Mouse (Mus musculus) urinary bladder, postnatal 36 days (tissue): Measurements from ENCODE around the gene Scfd2.

Experiments used
- DNase-seq, 2 experiments: peaks; one replicate each; pipeline ENCODE4 v3.0.0; 2022; ENCODE audit warnings: low spot score in 2 of 2, mixed read lengths in 1 of 2

The Scfd2 gene

DNA sequence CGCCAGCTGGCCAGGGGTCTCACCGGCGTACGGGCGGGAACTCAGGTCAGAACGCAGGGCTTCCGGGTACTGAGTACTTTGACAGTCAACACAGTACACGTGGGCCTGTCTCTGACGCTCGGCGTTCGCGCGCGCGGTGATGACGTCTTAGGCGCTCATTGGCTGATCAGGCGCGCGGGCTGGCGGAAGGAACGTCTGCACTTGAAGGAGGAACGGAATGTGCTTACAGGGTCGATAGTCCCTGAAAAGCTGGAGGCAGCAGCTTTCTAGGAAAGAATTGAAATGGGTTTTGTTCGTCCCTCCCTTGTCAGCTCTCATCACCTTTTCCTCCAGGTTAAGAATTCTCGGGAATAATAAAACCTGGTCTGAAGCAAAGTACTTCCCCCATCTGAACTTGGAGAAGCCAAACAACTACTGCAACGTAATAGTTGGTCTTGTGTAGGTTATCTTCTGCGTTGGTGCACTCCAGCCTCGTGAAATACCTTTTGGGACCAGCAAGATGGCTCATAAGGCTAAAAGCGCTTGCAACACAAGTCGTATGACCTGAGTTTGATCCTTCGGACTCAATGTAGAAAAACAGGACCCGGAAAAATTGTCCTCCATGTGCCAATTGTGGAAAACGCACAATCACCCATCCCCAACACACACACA is at the start of gene Scfd2:
Scfd2 (minus strand) TSS at position 130 of the 651 bp plus-strand sequence.
- DNase-seq = peak; percentile 97

DNA sequence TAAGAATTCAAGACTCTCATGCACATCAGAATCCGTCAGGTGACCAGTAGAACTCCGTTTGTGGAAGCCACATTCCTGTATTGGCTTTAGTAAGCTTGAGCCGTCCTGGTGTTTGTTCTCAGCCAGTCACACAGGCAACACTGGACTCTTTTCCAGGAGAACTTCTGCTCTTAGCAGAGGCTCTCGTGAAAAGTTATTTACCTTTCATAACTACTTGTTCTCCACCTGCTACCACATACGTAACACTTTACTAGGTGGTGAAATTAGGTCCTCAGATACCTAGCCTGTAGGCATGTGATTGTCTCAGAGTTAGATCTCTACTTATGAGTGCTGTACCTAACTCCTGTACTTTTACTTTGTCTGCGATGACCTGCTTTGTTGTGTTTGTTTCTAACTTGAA is 40.2 kb upstream of the Scfd2 start:
- DNase-seq = no peak

DNA sequence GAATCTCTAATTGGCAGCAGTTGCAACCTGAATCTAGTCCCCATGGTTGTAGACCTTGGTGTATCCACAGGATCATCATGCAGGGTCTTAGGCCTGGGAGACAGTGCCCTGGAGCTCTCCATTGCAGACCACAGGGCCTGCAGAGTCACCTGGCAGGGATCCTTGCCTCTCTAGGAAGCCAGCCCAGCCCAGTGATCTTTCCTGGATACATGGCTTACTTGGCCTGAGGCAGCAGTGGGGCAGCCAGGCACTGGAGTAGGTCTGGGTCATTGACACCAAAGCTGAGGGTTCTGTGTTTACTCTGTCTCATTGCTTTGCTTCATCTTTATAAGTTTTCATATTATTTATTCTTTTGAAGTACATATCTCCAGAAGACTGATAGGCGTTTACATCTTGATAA is 29.6 kb upstream of the Scfd2 start:
- DNase-seq = peak in 1 of 2 experiments; percentile 15

DNA sequence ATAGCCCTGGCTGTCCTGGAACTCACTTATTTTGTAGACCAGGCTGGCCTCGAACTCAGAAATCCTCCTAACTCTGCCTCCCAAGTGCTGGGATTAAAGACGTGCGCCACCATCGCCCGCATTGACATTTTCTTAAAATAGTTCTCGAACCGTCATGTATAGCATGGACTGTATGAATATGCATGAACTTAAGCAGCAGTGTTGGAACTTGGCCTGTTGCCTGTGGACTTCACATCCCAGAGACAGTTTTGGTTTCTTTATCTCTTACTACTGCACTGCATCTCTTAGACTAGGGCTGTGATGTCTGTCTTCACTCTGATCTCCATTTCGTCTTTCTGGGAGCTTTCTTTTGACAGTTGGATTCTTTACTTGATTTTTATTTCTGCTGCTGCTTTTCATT is 18.0 kb upstream of the Scfd2 start:
- DNase-seq = no peak

DNA sequence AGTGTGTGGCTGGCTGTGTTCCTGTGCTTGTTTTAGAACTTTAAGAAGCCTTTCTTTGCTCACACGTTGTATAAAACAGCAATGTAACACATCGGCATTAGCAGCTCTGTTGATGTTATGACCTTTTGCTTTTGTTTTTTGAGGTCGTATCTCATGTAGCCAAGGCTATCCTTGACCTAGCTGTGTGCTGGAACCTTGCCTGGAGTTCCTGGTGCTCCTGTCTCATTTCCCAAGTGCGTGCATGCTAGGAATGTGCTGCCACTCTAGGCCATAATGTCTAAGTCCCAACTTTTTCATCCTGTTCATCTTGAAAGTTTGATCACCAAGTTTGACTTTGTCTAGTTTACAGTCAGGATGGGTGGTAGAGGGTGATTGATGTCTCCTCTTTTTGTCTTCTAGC is 14.0 kb upstream of the Scfd2 start:
- no peak for DNase-seq

DNA sequence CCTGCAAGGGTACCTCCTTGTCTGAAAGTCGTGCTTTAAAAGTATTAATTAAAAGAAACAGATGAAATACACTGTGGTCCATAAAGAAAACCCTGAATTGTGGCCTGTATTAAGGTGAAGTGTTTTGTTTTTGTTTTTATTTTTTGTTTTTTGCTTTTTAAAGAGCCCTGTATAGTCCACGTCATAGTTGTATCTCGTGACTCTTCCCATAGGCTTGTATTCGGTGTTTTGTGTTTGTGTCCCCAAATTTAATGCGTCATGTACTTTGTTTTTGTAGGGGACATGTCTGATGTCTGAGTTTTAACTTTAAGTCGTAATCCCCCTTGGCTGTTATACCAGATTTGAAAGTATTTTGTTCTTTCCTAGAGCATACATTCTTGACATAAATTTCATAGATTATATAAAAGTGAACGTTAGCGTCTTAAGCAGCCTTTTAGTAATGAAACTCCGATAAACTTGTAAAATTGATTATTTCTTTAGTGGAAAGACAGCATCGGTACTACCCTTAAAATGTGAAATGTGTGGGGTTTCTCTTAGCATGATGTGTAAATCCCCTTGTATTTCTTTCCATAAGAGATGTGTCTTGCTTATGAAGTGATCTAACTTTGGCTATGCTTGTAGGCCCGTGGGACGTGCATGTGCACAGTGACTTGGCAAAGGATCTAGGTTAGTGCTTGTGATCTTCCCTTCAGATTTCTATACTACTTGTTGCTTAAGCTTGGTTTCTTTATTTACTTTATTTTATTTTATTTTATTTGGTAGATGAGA is 4.8 kb upstream of the Scfd2 start:
- DNase-seq = no peak

DNA sequence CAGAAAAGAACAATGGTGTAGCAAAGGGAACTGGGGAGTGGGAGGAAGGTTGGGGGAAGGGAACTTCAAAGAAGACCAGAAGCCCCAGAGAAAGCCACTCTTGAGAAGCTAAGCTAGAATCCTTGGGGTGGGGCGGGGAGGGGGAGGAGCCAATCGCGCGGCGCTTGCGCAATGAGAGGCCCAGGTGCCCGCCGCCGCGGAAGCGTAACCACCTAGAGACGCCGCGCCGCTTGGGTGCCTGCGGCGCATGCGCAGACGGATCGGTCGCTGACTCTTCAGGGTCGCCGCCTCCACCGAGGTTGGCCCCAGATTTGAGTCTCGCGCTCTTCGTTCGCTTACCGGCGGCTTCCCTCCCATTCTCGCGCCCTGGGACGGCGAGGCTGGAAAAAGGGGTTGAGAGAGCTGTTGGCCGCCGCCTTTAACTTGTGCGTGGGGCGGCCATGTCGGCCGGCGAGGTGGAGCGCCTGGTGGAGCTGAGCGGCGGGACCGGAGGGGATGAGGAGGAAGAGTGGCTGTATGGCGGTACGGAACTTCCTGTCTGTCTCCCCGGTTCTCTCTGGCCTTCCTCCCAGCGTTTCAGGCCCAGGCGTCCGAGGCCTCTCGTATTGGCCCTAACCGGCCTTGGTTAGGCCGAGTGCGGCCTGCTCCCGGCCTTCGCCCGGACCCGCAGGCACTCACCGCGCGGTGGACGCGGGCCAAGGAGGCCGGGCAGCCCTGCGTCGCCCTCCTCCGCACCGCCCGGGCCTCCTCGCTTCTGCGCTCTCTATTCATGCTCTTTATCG is 3.9 kb upstream of the Scfd2 start, which contains the start of gene Fip1l1:
Fip1l1 (plus strand) TSS at position 210 of the 782 bp plus-strand sequence.
- DNase-seq = peak; percentile 83 to 87

DNA sequence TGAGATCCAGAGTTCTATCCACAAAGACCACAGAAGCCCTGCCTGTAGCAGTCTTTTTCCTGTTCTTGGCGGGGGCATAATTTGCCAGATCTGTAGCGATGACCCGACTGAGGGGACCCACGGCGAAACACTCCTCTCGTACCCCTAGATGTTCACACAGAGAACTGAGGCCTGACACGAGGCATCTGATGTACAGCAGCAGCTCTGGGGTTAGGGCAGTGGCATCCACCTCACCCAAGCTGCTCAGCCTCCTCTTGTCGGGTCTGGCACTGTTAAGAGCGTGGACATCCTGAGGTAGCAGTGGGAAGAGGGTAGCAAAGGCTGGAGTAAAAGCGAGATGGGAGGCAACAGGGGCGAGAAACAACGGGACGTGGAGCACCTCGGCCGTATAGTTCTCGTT is 774 bp downstream of the Scfd2 start:
- no peak for DNase-seq

DNA sequence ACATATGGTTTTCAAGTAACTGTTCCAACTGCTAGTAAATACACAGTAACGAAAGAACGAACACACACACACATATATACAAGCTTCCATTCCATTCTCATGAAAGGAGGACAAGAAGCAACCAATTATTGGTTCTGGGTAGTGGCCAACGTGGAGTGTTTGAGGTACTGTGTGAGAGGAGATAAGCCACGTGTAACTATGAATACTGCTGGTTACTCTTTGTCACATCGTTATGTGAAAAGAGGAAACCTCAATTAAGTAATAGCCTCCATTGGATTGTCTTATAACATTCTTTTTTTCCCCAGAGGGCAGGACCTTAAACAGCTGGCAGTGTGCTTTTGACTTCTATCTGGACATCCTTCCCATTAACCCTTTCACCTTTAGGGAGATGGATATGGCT is 4.5 kb downstream of the Scfd2 start:
- no peak for DNase-seq

DNA sequence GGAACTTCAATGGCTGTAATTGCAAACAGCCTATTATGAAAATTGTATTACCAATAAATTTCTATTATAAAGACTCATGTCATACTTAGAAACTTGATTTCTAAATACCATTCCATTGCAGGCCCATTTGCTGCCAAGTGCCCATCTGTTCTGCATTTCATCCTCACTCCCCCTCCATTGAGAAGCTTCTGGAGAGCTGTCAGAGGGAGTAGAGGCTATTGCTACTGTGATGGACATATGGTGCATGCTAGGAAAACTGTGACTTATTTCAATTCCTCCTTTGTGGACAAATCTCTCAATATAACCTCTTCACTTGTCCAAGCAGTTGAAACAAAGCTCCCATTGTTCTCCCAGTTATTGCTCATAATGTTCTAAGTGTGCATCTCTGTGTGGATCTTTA is 19.9 kb downstream of the Scfd2 start:
- DNase-seq = no peak

DNA sequence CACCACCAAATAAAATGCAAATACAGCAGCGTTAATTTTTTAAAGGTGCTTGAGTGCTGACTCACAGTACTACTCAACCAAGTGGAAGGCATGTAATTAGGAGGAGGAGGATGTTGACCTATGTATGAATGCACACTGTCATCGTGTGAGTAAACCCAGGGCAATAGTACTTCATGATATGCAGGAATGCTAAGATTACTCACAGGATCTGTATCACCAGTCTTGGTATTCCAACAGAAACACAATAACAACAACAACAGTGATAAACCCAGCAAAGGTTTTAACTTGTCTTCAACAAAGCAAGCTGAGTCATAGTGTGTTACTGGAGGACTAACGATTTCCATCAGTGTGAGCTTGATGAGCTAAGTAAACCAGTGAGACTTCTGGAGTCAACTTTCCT is 38.9 kb downstream of the Scfd2 start:
- DNase-seq = no peak

DNA sequence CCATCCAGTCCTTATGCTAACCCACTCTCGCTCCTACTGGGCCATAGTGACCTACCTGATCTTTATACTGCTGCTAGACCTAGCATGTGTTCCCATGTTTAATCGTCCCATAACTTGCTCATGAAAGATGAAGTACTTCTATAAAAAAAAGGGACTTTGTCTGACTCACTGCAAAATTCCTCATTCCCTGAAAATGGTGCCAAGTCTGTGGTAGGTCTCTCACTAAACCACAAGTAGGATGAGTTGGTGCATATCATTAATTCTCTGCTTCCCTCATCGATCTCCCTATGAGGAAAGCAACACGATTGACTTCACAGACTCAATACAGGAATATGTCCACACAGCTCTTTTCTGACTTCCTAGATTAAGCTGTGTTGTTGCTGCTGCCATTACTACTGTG is 46.9 kb downstream of the Scfd2 start:
- no peak for DNase-seq

DNA sequence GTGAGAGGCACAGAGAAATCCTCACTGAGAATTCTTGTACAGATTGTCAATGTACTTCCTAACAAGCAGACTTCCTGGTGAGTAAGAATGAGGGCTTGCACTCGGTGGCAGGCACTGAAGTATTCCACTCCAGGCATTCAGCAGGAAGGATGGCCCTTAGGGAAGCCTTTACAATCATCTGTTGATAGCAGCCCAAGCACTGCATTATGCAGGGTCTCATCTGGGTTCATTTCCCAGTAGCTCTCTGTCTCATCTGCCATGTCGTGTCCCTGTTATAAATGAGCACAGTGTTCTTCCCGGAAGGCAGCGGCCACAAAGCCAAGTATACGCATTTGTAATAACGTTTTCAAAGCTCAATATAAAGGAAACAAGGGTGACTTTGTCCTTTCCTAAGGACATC is 48.9 kb downstream of the Scfd2 start:
- DNase-seq = no peak

DNA sequence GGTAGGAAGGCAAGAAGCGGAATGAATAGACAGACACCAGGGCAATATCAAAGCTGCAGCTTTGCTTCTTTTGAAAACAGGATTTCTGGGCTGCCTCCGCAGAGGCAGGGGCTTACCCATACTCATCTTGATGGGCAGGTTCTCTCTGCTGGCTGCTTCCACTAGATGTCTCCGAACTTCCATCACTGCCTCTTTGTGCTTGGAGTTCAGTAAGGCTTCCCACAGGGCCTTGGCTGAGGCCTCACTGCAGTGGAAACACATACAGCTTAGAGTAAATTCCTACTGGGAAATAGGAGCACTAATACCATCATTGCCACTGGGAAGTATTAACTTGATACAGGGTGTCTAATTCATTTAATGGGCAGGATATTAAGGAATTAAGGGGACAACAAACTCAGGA is 49.5 kb downstream of the Scfd2 start:
- DNase-seq = no peak

DNA sequence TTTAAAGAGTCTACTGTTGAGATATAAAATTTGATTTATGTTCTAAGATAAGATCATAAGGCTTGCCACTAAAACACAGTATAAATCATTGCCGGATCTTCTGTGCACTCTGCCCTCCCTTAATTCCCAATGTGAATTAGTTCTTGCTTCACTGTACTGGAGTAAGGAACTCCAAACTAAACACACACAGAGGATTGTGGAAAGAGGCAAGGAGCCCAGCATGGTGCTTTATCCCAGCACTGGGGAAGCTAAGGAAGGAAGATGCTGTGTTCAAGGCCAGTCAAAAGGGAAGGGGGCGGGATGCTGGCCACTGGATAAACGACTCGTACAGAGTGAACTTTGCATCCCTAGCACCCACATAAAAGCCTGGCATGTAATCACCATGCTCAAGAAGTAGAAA is 51.1 kb downstream of the Scfd2 start:
- DNase-seq = no peak

DNA sequence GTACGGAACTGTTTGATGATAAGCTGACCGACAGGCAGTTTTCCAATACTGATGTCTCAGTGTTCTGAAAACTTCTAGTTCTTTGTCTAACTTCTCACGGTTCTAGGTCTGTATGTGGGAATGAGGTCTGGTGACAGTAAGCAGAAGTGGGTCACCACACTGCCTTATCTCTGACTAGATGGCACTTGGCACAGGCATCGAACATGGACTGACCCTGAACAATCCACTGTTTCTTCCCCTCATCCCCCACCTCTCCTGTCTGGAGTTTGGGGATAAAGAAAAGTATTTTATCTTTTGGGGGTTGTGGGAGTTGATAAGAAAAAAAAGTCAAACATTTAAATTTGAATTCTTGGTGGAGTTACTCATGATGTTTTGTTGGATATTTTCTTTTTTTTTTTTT is 51.6 kb downstream of the Scfd2 start:
- DNase-seq = no peak

DNA sequence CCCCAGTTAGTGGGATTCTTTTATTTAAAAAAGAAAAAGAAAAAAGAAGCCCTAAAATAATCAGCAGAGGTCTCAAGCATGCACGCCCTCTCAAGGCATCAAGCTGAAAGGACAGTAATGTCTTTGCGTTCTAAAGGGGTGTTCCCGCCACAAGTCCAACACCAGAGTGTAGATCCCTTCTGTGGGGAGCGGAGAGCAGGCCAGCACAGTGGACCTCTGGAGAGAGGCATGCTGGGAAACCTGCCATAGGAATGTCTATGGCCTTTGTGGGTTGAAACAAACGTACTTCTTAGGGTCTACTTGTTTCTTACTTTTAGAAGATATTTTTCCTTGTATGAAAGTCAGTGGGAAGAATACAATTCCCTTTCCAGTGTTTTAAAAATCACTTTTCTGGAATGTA is 52.4 kb downstream of the Scfd2 start:
- no peak for DNase-seq

DNA sequence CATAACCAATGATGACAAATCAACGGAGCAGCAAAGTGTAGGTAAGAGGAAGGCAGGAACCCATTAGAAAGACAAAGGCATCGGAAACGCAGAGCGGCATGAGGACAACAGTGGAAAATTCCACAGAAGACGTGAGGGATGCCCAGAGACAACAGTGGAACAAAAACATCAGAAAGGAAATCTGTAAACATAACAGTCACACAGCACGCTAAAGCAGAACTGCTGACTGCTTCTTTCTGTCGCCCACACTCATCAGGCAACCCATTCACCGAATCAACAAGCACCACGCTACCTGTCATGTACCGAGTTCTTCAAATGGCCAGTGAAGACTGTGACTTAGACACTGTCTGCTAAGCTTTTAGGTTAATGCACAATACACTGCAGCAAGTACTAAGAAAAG is 55.0 kb downstream of the Scfd2 start:
- DNase-seq = no peak

DNA sequence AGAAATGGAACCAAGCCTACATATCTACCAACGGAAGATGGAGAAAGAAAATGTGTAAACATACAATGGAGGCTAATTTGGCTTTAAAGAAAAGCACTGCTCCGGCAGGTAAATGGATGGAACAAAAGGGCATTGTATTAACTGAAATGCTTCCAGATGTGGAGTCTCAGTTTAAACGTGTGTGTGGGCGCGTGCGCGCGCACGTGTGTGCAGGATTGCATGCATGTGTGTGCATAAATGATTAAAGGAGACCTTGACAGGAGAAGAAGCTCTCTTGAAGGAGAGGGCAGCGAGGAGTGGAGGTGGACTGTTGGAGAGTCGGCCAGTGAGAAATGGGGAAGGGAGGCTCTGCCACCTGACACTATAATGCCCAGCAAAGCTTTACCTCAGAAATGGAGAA is 58.4 kb downstream of the Scfd2 start:
- DNase-seq = no peak

DNA sequence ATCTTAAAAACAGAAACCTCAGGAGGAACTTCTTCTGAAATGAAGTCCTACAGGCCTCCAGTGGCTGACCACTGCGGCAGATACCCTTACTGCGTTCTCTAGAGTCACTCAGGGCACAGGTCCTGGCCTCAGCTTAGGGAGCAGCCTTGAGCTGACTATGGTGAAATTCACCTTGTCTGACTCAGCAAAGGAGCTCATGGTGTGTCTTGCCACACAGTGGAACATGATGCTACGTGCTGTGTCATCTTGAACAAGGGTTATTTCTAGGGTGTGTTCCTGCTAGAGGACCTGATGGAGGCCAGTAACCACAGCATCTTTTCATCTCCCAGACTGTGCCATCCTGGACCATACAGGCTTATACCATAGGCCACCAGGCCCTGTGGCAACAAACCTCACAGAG is 60.7 kb downstream of the Scfd2 start:
- no peak for DNase-seq

DNA sequence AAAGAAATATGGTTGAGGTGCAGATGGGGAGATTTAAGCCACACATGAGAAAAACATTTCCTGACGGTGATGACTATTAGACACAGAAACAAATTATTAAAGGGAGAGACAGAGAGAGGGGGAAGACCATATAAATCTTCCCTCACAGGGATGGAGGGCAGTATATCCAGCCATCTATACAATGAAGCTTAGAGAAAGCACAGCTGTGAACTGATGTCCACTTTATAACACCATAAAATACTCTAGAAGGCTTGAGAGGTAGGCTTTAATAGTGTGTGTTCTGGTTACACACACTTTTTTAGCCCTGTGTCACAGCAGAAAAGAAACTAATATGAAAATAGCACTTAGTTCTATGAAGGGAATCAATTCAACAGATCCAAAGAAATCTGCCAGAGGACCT is 61.9 kb downstream of the Scfd2 start:
- no peak for DNase-seq

DNA sequence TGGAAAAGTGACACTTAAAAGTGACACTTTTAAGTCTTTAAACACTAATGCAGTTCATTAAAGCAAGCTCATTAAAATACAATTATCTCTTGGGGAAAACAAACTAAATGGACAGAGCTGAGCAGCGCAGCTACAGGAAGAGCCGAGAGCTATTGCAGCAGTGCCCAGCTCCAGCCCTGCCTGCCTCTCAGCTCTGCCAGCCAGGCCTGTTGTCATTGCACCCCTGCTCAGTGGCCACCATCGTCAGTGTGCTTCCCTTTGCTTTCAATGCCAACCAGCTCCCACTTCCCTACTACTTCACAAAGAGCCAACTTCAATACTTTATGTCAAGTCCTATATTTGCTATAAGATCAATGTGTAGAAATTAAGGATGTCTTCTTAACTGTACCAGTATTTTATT is 63.8 kb downstream of the Scfd2 start:
- DNase-seq = no peak

DNA sequence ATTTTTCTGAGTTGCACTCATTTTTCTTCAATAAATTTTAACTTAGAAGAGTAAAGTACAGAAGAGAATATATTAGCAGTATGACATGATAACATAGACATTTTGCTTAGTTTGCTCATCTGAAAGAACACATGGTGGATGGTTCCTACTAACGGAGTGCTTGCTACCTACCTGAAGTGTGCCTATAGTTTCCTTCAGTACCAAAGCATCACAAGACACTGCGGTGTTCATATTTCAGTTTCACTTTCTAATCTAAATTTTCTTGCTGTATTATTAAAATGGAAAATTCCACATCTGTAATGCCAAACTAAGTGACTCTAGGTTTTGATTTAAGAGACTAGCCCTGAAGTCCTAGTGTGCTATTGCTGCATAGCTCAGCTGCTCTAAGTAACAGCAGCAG is 74.8 kb downstream of the Scfd2 start:
- DNase-seq = no peak
